Mouse (Mus musculus) T-helper 17 cell (primary cell): Measurements from ENCODE around the gene Dhrs1.
"Not testable (repeated sequence)": the region's sequence is repeated elsewhere in the genome, so short reads cannot be mapped to it uniquely, and the experiment has no call there.

ENCODE experiments used
- in situ Hi-C, 2 experiments: fragments of 300-600 bp; cut with MboI, MseI; formaldehyde crosslinking; loops; 1 replicate in 1 of 2; 2 replicates in 1 of 2; pipeline ENCODE4 v1.15.1; 2025; ENCODE audit warnings: high pct_unique_total_duplicates in 2 of 2

Dhrs1 gene

GRCm38 (mm10) chr14:55763166-55763565 lies 17.7 kb upstream of the Dhrs1 start:
- in situ Hi-C loops: no loop called here

GRCm38 (mm10) chr14:55762001-55762821 lies 16.7 kb upstream of the Dhrs1 start:
- in situ Hi-C loops: no loop called here

DNA sequence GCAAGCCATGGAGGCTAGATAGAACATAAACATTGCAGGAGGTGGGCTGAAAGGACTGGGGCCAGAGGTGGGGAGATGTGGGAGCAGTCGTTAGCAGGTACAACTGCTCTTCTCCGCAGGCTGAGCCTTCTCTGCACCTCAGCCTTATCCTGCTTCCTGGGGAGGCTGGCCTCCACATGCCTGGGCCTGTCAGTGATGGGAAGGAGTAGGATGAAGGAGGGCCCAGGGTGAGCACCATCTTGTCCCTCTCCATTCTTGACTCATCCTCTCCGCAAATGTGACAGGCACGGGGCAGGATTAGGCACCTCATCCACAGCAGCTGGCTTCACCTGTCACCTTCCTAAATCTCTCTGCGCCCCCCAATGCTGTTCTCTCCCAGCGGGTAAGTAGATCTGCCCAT lies 15.7 kb upstream of the Dhrs1 start, which contains the start of gene Ltb4r2:
Gene Ltb4r2, plus strand, starts transcription at position 266 of the 400 bp plus-strand sequence.
- in situ Hi-C loops: no loop called here

- in situ Hi-C loops: not testable (repeated sequence)
These were observed 14.7 kb upstream of the Dhrs1 start for GRCm38 (mm10) chr14:55760156-55760555.

DNA sequence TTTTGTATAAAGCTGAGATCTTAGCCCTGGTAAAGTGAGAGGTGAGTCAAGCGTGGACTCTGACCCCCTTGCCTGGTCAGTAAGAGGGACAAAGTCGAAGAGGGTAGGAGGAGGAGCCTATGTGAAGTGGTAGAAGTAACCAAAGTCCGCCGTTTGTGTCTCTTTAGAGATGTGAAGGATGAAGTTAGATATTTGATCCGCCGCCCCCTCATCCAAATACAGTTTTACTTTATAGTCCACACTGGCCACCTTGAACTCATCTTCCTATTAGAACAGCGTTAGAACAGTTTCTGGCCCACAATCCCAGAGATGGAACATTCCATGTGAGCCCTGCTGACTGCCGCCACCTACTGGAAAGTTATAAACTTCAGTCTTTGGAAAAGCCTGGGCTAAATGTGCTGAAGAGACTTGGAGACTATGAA lies 12.9 kb upstream of the Dhrs1 start, which contains the start of gene Cideb:
Gene Cideb, minus strand, starts transcription at position 96 of the 422 bp plus-strand sequence.
- in situ Hi-C loops: no loop called here

DNA sequence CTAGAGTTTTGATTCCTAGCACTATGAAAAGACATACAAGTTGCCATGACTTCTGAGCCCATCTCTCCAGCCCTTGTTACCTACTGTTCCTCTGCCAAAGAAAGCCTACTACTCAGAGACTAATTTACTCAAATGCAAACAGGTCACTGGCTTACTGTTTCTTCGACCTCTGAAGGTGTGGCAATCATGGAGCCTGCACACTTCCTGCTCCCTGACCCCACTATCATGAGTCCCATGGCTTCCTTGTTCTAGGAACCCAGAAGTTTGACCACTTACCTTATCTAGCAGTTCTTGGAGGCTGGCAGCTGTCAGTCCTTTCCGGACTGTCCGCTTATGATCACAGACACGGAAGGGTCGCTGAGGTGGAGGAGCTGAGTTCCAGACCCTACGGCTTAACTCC lies 12.1 kb upstream of the Dhrs1 start:
- in situ Hi-C loops: no loop called here

- in situ Hi-C loops: no loop called here
These were observed 1.8 kb upstream of the Dhrs1 start for GRCm38 (mm10) chr14:55747051-55747847.

GRCm38 (mm10) chr14:55745861-55746237 lies 359 bp upstream of the Dhrs1 start:
- in situ Hi-C loops: no loop called here

DNA sequence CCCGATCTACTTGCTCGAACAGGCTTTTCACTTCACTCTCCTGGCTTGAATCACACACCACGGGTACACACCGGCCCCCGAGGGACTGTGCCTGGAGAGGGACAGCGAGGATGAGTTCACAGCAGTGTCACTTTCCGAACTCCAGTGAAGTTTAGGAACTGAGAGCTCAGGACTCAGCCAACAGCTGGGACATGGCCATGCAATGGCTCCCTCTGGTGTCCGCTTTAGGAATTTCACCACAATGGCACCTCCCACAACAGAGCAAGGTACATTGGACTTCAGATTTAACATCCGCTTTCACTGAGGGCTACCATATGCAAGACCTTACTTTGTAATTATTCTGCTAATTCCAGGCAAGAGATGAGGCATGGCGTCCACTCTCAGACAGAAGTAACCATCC lies 1.8 kb downstream of the Dhrs1 start:
- in situ Hi-C loops: loop anchor here (5.0 kb wide), 1 partner anchor 61 kb away; the partner anchor contains the start of gene Tinf2 (in 2 of the 2)

DNA sequence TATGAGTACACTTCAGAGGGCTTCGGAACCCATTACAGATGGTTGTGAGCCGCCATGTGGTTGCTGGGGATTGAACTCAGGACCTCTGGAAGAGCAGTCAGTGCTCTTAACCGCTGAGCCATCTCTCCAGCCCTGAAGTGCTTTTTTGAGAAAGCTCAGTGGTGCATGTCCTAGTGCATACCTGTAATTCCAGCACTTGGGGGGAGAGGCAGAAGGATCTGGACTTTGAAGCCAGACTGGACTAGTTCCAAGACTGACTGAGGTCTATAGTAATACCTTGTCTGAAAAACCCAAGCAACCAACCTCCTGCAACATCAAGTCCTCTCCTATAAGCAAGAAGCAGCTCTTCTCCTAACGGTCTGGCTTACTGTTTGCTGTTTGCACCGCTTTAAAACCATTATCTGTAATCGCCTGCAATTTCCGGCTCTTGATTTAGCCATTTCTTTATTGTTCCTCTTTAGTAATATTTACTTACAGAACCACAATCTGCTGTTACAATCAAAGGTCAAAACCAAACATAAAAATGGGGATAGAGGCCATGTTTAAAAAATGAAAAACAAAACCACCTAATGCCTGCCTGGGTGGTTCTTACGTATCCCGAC lies 8.3 kb downstream of the Dhrs1 start:
- in situ Hi-C loops: no loop called here

DNA sequence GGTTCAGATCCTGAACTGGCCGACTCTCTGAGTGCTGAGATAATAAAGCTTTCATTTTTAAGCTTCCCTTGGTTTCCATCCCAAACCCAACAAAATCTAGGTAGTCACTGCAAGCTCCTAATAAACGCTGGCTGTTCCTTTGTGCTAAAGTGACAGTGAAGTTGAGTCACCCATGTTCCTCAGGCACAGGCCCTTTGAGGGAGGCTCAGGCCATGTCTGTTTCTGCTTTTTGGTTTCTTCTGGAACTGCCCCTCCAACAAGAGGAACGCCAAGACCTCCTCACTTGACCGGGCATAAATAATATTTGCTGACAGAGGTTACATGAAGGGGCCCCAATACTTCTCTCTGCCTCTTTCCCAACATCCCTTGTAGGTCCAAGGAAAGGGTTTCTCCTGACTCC lies 9.7 kb downstream of the Dhrs1 start:
- in situ Hi-C loops: no loop called here

GRCm38 (mm10) chr14:55735334-55735733 lies 10.2 kb downstream of the Dhrs1 start:
- in situ Hi-C loops: no loop called here

DNA sequence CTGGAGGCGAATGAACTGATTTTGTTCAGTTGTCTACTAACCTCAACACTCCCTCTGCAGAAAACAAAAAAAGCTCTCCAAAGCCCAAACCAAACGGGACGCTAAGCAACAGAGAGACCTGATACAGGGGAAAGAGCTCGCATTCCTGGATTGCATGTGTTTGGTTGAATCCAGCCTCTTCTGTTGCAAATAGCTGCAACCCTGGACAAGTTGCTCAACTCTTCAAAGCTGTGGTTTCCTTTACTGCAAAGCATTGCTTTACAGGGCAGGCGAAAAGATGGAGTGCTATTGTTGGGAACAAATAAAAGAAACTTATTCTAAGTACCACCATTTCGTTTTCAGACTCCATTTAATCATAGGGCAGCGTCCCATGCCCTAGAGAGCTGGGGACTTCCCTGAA lies 10.6 kb downstream of the Dhrs1 start:
- in situ Hi-C loops: no loop called here

DNA sequence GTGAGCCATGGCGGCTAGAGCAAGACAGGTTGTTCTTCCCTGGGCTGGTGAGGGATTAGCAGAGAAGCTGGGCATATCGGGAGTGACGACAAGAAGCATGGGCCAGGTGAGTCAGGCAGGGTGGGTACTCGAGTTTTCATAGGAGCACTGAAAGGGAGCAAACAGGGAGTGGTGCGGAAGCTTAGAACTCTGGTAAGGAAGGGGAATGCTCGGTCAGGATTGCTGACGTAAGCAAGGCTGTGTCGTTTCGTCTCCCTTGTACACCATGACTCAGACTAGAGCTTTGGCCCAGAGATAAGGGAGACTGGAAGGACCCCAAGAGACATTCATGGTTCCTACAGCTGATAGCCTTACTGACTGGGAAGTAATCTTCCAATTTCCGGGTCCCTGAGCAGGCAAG lies 11.6 kb downstream of the Dhrs1 start:
- in situ Hi-C loops: no loop called here

- in situ Hi-C loops: no loop called here
These were observed 14.9 kb downstream of the Dhrs1 start for GRCm38 (mm10) chr14:55730531-55731032.

GRCm38 (mm10) chr14:55730116-55730515 lies 15.4 kb downstream of the Dhrs1 start:
- in situ Hi-C loops: no loop called here

- in situ Hi-C loops: no loop called here
These were observed 17.4 kb downstream of the Dhrs1 start for GRCm38 (mm10) chr14:55727889-55728685.

DNA sequence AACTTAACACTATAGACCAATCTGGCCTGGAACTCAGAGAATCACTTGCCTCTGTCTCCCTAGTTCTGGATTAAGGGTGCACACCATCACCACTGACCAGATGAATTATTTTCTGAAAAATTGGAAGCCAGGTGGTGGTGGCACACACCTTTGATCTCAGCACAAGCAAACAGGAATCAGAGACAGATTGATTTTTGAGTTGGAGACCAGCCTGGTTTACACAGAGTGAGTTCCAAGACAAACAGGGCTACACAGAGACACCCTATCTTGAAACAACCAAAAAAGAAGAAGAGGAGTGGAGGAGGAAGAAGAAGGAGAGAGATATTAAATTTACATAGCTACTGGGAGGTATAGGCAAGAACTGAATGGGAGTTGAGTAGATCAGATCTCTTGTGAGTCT lies 19.2 kb downstream of the Dhrs1 start:
- in situ Hi-C loops: no loop called here

DNA sequence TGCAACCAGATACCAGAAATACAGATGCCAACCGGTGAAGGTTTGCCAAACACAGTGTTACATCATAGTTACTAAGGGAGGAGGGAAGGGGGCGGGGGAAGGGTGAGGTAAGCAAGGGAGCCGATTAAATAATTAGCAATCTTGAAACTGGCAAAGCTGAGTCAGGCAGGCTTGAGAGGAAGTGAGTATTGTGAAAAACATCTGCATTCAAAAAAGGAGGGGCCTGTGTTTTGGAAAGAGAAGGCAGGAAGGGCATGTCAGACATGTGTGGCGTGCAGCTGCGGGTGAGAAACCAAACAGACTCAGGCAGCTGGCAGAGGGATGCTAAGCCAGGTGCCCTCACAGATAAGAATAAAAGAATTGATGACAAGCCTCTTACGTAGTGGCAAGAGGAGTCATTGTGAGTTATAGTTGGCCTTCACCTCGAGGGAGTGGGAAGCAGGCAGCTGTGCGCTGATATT lies 21.0 kb downstream of the Dhrs1 start:
- in situ Hi-C loops: loop anchor here in 1 of 2 experiments (5.0 kb wide), 1 partner anchor 87 kb away; the partner anchor contains the start of genes Gm49378 and Ipo4

DNA sequence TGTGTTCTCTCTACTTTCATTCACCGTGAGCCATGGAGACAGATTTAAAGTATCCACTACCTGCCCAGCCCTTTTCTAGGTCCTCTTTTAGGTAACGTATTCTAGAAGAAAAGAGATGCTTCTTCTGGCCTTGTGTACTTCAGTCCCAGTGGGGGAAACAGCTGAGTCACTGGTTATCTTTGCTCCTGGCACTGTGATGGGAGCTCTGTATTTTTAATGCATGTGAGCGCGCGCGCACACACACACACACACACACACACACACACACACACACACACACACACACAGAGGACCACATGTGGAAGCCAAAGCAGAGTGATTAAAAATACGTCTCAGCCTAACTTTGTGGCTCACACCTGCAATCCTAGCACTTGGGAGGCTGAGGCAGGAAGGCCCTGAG lies 22.1 kb downstream of the Dhrs1 start:
- in situ Hi-C loops: loop anchor here in 1 of 2 experiments (5.0 kb wide), 1 partner anchor 86 kb away; the partner anchor contains the start of genes Gm49378 and Ipo4
